Mouse (Mus musculus) embryonic fibroblast, embryonic 13.5 days (primary cell): ENCODE data around the gene H2afy.

Experiments used
- CTCF ChIP-seq: IDR thresholded peaks from 2 replicates; pipeline ENCODE4 v1.5.1; 2011; ENCODE audit warnings: mild to moderate bottlenecking, control low read depth, low read length, moderate library complexity, borderline replicate concordance; ENCODE audit not compliant: insufficient read depth
- POLR2A ChIP-seq: IDR thresholded peaks from 2 replicates; pipeline ENCODE4 v1.6.1; 2011; ENCODE audit warnings: low read depth, mild to moderate bottlenecking, control low read depth, low read length, moderate library complexity

- TF ChIP-seq CTCF, result no peak
- no peak for TF ChIP-seq POLR2A
These were observed 54.5 kb downstream of the H2afy start for GRCm38 (mm10) chr13:56081656-56082055.
